Mouse (Mus musculus) megakaryocyte, embryonic 14.5 days (primary cell): ENCODE results near the gene Ppm1n.

ENCODE experiments used
- FLI1 ChIP-seq: IDR thresholded peaks from 2 replicates; pipeline ENCODE4 v1.6.1; 2012; ENCODE audit warnings: low read length, inconsistent platforms, mixed read lengths
- GATA1 ChIP-seq: IDR thresholded peaks from 3 replicates; pipeline ENCODE4 v1.6.1; 2012; ENCODE audit warnings: mixed read lengths, low read length, inconsistent platforms, borderline replicate concordance

DNA sequence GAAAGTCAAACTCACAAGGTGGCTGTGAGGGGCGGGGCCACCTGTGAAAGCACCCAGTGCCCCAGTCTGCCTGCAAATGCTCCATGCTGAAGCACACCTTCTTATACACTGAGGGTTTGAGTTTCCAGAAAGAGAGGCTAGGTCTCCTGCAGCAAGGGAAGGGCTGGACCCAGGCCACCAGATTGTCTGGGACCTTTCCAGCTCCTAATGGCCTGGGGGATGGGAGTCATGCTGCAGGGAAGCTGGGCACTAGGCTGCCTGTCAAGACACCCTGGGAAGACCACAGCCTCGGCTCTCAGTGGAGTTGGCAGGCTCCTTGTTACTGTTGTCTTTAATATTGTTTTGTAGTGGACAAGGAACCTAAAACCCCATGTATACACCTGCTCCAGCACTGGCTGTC lies 43.5 kb downstream of the Ppm1n start:
- no peak for TF ChIP-seq GATA1
- no peak for TF ChIP-seq FLI1
